Mouse (Mus musculus) lung, adult 2 months (tissue): ENCODE data around the gene Vps16. TPM values are rescaled to one million over a fixed set of nuclear protein-coding genes. Genes with fewer than 3 reads are reported as not detected.

Source experiments
- DNase-seq: peaks from one replicate; pipeline ENCODE4 v3.0.0; 2022
- H3K4me1 ChIP-seq: fragments of 200-500 bp; 2 replicates; pipeline ENCODE4 v1.6.1; 2011; ENCODE audit warnings: low read length; ENCODE audit not compliant: control insufficient read depth, insufficient read depth
- H3K4me3 ChIP-seq: fragments of 200-500 bp; replicated peaks from 2 replicates; pipeline ENCODE3; 2011; ENCODE audit warnings: low read depth, mild to moderate bottlenecking, control low read depth, low read length; ENCODE audit errors: extremely low read depth
- CTCF ChIP-seq: fragments of 200-500 bp; IDR thresholded peaks from 2 replicates; pipeline ENCODE4 v1.5.1; 2011; ENCODE audit warnings: mild to moderate bottlenecking, low read length, control low read depth; ENCODE audit not compliant: insufficient read depth
- POLR2A ChIP-seq: fragments of 200-500 bp; IDR thresholded peaks from 2 replicates; pipeline ENCODE4 v1.6.1; 2011; ENCODE audit warnings: low read depth, mild to moderate bottlenecking, control low read depth, low read length, borderline replicate concordance; ENCODE audit errors: extremely low read depth
- WGBS: fragments of 180-500 bp; shearing (Covaris S2); methylation state at CpG from one replicate; pipeline ENCODE4 v1.1.7; 2018; 5-methylcytosine and 5-hydroxymethylcytosine counted together
- polyA plus RNA-seq: library from polyadenylated mRNA; depleted of rRNA; stranded (reverse); fragments of >200 nt; gene quantifications from 2 replicates; pipeline ENCODE4 v1.2.3, GENCODE M21; 2012

Gene Vps16
- polyA plus RNA-seq, 1 experiment = 67.2 TPM

GRCm38 (mm10) chr2:130414094-130414856, 9.9 kb upstream of the Vps16 start:
- TF ChIP-seq POLR2A (no peak), CTCF (no peak)
- Histone ChIP-seq H3K4me3 (no peak overlapping the region), H3K4me1 (no peaks in the 10 kb centered on the region)
- 73% methylated on average over 6 of the region's 6 CpGs for WGBS
- DNase-seq = no peak

GRCm38 (mm10) chr2:130421781-130422620, 2.1 kb upstream of the Vps16 start:
- DNase-seq = no peak
- TF ChIP-seq POLR2A (no peak), CTCF (no peak)
- H3K4me3 ChIP-seq = no peak overlapping the region
- peaks cover 9% of the 10 kb centered on the region for H3K4me1 ChIP-seq
- WGBS = 93% methylated on average over 26 of the region's 26 CpGs

DNA sequence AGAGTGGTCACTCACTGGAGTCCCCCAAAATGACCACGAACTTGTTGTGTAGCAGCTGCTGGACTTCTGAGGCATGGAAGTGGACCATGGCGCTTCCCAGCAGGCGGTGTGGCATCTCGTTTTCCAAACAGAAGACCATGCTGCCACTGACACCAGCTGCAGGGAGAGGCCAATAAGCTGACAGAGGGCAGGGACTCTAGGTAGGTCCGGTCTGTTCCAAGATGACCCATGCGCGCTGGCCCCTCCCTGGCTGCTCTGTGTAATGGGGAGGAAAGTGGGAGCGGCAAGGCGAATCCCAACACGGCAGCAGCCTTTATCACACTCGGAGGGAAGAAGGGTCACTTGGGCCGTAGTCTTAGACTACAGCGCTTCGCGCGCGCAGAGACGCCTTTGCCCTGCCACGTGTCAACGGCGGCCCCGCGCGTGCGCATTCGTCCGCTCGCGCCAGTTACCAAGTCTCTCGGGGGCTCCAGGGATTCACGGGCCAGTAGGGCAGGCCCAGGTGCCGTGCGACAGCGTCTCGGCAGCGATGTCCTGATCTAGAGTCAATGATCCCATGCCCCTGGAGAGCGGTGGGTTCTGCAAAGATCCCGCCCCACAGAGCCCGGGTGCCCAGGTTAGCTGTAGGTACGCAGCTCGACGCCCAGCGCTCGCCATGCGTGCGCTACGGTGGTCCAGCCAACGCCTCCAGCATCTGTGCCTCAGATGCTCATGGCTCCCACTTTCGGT, 578 bp upstream of the Vps16 start:
- WGBS = 14% methylated on average over 49 of the region's 49 CpGs
- peak overlapping the region; percentile 68 for H3K4me3 ChIP-seq
- TF ChIP-seq POLR2A (no peak; the same call in 1 of the 2 replicates), CTCF (no peak)
- peaks cover 9% of the 10 kb centered on the region for H3K4me1 ChIP-seq
- DNase-seq = no peak

DNA sequence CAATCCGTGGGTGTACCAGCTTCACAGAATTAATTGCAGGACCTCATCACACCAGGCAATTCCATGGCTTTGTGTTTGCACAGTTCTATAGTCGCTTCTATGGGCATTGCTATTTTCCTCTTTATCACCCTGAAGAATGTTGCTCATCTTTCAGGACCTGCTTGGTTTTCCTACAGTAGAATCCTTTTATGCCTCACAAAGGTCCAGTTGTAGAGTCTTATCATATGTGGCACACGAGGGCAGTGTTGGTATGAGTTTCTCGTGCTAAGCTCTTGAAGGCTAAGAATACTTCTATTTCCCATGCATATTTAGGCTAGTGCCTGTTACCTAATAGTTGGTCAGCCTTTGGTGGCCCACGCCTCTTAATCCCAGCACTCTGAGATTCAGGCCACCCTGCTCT, 973 bp downstream of the Vps16 start:
- H3K4me3 ChIP-seq = peak overlapping the region; percentile 68
- H3K4me1 ChIP-seq = peaks cover 9% of the 10 kb centered on the region
- DNase-seq = no peak
- TF ChIP-seq POLR2A (no peak), CTCF (no peak)
- WGBS = 22% methylated on average over 5 of the region's 5 CpGs

DNA sequence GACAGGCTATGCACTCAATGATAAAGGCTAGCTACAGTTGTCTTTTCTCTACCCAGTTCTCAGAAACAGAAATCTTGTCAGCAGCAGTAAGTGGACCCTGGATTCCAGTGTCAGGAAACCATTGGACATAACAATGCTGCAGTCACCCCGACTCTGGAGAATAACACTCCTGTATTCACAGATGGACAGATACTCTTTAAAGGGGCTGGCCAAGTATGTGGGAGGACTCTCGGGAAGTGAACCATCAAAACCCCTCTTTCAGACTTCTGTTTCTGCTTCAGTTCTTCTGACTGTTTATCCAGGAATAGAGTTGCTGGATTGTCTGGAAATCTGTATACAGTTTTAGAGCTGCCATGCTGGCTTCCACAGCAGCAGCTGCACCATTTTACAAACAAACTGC, 5.7 kb downstream of the Vps16 start:
- TF ChIP-seq POLR2A = no peak
- no peak for TF ChIP-seq CTCF
- H3K4me3 ChIP-seq = no peak overlapping the region
- 52% methylated on average over 2 of the region's 2 CpGs for WGBS
- peaks cover 11% of the 10 kb centered on the region for H3K4me1 ChIP-seq
- no peak for DNase-seq

- WGBS = 58% methylated on average over 3 of the region's 3 CpGs
- no peak for DNase-seq
- Histone ChIP-seq H3K4me3 (no peak overlapping the region), H3K4me1 (peaks cover 6% of the 10 kb centered on the region)
- TF ChIP-seq POLR2A (no peak), CTCF (no peak)
Observed at GRCm38 (mm10) chr2:130430484-130430883, 6.3 kb downstream of the Vps16 start.

DNA sequence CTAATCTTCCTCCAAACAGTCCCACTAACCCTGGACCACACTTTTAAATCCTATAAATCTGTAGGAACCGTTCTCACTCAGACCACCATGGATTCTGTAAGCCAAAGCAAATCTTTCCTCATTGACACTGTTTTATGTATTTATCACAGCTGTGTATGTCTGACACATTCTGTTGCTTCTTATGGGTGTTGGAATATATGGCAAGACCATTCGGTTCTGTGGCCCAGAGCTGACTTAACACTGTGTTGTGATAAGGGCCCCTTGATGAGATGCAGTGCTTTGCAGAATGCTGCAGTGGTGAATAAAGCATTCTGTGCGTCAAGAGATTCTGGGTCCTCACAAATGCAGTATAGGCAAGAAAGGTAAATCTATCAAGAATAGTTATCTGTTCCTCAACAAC, 8.0 kb downstream of the Vps16 start:
- WGBS = 92% methylated on average over 3 of the region's 3 CpGs
- no peak for DNase-seq
- no peak overlapping the region for H3K4me3 ChIP-seq
- peaks cover 6% of the 10 kb centered on the region for H3K4me1 ChIP-seq
- TF ChIP-seq CTCF (no peak), POLR2A (no peak)

DNA sequence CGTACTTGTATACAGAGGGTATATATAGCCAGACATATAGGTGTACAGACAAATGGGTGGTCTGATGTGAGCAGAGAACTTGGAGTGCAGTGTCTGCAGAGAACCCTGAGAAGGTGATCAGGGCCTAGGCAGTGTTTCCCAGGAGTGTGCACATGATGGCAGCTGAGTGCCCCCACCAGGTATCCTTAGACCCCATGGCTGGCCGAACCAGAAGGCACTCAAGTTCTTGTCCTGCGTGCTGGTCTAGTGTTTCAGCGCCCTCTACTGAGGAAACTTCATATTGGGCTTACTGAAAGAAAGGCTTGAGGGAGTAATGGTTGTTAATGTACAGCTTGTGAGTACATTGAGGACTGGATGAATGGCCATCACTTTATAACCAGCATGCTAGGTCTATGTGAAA, 9.0 kb downstream of the Vps16 start:
- Histone ChIP-seq H3K4me3 (no peak overlapping the region), H3K4me1 (peaks cover 6% of the 10 kb centered on the region)
- no peak for DNase-seq
- 21% methylated on average over 4 of the region's 4 CpGs for WGBS
- TF ChIP-seq POLR2A (no peak), CTCF (peak; percentile 47)

- no peak for DNase-seq
- Histone ChIP-seq H3K4me1 (no peaks in the 10 kb centered on the region), H3K4me3 (no peak overlapping the region)
- no peak for TF ChIP-seq POLR2A
- no peak for TF ChIP-seq CTCF
- WGBS = 98% methylated on average over 1 of the region's 1 CpGs
Observed at GRCm38 (mm10) chr2:130436769-130437168, 12.6 kb downstream of the Vps16 start.
